Mouse (Mus musculus) frontal cortex, postnatal 14 days (tissue): ENCODE results near the gene Nacc1.
A peak's percentile ranks its signal among the peaks of the same experiment; 100 is the strongest.
"Not testable (repeated sequence)": the region's sequence is repeated elsewhere in the genome, so short reads cannot be mapped to it uniquely, and the experiment has no call there.

Source experiments
- DNase-seq, 2 experiments: peaks; one replicate each; pipeline ENCODE4 v3.0.0; 2022; ENCODE audit warnings: low spot score in 2 of 2

The Nacc1 gene

DNA sequence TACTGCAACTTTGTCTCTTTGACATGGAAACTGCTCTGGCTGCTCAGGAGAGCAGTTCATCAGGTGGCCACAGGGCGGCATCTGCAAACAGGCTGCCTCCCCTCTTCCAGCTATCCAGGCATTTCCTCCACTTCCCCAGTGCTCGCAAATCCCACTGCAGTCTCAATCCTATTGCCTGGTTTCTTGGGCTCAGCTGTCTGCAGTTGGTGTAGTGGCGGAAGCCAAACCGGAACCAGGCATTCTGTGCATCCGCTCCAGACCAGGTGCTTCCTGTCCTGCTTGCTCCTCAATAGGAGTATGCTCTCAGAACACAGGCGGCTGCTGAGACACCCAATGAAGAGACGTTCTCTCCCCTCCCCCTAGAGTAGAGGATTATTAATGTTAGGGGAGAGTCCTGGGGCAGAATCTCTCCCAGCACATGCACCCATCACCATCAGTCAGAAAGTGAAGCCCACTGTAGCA lies 12.2 kb upstream of the Nacc1 start:
- peak; percentile 54 to 72 for DNase-seq

GRCm38 (mm10) chr8:84698929-84699401 lies 11.3 kb upstream of the Nacc1 start:
- DNase-seq = peak in 1 of 2 experiments; percentile 47

- no peak for DNase-seq
Measured at GRCm38 (mm10) chr8:84698288-84698687, 10.6 kb upstream of the Nacc1 start.

- DNase-seq = no peak
Measured at GRCm38 (mm10) chr8:84697166-84698130, 9.8 kb upstream of the Nacc1 start.

- DNase-seq = no peak
Measured at GRCm38 (mm10) chr8:84695140-84695539, 7.5 kb upstream of the Nacc1 start.

DNA sequence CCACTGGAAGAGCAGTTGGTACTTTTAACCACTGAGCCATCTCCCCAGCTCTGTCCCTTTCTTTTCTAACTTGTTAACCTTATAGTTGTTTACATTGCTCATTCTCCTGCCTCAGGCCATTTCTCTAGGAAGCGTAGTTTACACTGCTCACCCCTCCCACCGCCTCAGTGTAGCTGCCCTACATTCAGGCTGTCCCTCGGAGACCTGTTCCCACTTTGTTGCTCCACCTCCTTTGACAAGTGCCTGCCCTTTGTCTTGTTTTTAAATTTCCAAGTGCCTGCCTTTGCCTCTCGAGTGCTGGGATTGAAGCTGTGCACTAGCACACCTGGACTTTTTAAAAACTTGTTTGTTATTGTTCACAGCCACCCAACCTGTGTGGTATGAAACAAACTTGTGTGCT lies 5.7 kb upstream of the Nacc1 start:
- DNase-seq = no peak

- peak; percentile 81 to 86 for DNase-seq
Measured at GRCm38 (mm10) chr8:84689091-84689915, 1.6 kb upstream of the Nacc1 start.

GRCm38 (mm10) chr8:84687003-84687704 lies 508 bp downstream of the Nacc1 start:
- DNase-seq = no peak

GRCm38 (mm10) chr8:84686191-84687002 lies 1.3 kb downstream of the Nacc1 start, which contains the start of gene Trmt1:
Gene Trmt1 (plus strand): TSS chr8:84686307.
- no peak for DNase-seq

DNA sequence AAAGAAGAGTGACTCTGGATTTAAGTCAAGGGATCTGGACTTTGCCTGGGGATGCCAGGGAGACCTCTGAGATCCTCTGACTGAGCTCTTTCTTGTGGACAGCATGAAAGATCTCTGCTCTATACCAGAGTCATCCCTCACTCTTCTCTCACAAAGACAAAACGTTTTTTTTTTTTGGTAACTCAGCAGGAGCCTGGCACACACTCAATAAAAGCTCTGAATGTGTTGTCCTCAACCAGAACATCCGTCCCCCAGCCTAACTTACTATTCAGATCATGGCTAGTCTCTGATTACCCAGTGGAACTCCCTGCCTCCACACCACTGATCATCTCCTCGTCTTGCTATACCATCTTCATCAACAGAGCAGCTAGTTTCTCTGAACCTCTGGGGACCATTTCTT lies 3.1 kb downstream of the Nacc1 start:
- no peak for DNase-seq

DNA sequence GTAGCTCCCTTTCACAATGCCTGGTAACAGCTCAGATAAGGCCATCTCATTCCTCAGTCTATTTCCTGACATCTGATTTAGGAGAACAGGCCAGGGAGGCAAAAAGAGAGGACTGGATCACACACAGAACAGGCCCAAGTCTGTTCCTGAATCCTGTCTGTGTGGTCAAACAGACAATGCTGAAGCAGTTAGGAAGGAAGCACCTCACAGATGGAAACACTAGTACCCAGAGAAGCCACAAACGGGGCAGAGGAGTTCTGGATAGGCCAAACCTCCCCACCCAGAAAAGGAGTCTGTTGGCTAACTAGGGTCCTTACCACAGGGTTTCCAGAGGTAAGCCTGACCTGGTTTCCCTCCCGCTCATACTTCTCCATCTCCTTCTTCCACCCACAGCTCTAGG lies 5.4 kb downstream of the Nacc1 start:
- no peak for DNase-seq

DNA sequence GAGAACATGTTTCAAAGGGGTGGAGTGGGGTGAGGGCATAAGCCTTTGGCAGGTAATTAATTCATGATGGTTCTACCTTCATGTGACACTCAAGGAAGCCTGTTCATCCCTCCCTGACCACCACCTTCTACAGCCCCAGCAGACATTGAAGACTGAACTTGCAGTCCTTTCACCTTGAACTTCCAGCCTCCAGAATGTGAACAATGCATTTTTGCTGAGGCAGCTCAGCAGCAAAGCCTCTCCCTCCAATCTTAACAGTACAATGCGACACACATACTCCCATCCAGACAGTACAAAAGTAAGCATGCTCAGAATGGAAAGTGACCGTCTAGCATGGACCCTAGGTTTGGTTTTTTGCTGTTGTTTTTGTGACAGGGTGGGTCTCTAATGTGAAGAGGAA lies 6.2 kb downstream of the Nacc1 start:
- DNase-seq = no peak

DNA sequence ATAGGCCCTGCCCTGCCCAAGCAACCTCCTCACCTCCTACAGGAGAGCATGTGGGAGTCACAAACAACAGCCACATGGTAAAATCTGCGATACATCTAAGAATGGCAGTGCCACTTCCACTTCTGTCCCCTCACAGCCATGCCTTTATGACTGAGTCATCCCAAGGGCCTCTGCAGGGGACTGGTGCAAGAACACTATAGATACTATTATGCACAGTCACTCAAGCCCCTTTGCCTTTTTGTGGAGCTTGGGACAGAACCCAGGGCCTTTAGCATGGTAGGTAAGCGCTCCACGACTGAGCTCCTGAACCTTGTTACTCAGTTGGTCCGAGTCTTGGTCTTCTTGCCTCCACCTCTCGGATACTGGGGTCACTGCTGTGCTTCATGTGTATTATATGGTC lies 10.4 kb downstream of the Nacc1 start:
- DNase-seq = no peak

DNA sequence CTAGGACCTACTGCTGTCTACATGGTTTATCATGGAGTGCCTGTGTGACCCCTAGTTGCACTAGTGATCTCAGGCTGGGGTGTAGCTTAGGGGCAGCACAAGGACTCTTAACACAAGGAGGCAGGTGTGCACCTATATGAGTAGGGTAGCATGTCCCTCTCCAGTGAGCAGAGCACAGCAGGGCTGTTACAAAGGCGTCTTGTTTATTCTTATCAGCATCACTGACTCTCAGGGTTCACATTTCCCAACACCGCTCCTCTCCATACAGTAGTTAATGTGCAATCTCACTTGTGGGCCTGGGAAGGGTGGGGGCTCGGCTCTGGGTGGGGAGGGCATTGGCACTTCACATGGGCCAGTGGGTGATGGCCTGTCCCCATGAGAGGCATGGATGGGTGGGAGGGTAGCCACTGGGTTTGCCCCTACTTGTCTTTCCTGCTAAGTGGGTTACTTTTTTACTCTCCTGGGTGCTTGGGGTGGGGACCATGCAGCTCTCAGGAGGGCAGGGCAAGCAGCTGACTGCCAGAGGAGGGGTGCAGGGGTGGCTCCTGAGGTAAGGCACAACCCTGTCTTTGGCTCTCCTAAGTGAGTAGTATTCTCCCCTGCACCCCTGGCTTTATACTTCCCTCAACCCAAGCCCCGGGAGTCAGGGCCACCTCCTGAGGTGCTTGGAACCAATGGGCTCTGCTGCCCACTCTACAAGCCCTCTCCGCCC lies 17.2 kb downstream of the Nacc1 start:
- DNase-seq = not testable (repeated sequence)

GRCm38 (mm10) chr8:84668731-84669485 lies 18.8 kb downstream of the Nacc1 start:
- no peak for DNase-seq

DNA sequence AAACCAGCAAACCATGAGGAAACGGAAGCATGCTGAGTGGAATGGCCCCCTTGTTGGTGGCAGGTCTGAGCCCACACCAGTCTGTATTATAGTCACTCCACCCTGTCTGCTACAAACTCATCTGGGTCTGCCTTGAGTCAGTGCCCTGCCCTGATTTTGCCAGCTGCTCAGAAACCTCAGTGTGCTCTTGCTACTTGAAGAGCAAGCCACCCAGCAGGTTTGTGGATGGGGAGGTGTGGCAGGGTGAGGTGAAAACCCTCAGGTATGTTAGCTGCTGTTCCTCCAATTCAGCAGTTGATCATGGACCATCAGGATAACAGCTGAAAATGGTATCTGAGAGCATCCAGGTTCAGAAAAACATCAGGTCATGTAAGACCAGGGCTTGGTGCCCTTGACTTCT lies 19.6 kb downstream of the Nacc1 start:
- no peak for DNase-seq

DNA sequence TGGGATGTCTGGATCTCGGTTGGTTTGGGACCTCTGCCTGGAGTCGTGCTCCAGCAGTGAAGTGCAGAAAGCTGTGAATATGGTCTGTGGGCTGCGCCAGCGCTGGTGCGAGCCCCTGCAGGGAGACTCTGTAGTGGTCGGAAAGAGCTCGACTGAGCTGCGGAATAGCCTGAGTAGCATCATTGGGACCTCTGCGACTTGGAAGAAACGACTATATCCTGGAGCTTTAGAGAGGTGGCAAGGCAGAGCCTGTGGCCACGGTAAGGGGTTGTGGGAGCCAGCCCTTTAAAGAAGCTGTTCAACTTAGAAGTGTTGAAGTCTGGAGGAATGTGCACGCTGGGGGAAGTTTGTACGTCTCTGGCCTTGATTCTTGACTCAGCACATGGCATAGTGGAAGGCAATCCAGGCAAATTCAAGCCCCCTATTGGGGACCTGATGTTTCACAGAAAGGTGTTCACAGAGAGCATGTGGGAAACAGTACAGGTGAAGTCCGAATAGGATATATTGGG lies 22.2 kb downstream of the Nacc1 start:
- no peak for DNase-seq

GRCm38 (mm10) chr8:84664566-84665384 lies 22.9 kb downstream of the Nacc1 start:
- peak; percentile 76 to 79 for DNase-seq
